Mouse (Mus musculus) MEL (cell line): ENCODE results near the gene Rln3. TPM values are rescaled to one million over a fixed set of nuclear protein-coding genes. Genes with fewer than 3 reads are reported as not detected.
A peak's percentile ranks its signal among the peaks of the same experiment; 100 is the strongest.

Source experiments
- DNase-seq: peaks from one replicate; pipeline ENCODE4 v3.0.0; 2011; ENCODE audit warnings: low read depth, low spot score
- H3K27ac ChIP-seq: 2 replicates; pipeline ENCODE4 v1.5.1; 2012; ENCODE audit warnings: low read depth, mild to moderate bottlenecking, control low read depth, low read length, moderate library complexity; ENCODE audit not compliant: control insufficient read depth
- H3K27me3 ChIP-seq, 2 experiments: fragments of 150-350 bp in 1 of 2; sonication (generic) in 1 of 2; 2 replicates each; pipeline ENCODE4 v1.6.1; 2012; ENCODE audit warnings: low read length in 2 of 2, mild to moderate bottlenecking in 2 of 2, improper control_type of control experiment in 1 of 2, moderate library complexity in 1 of 2; ENCODE audit not compliant: insufficient read depth in 2 of 2, control insufficient read depth in 1 of 2
- H3K36me3 ChIP-seq, 2 experiments: 2 replicates each; pipeline ENCODE4 v1.6.1; 2012 to 2014; ENCODE audit warnings: low read length in 2 of 2, improper control_type of control experiment in 1 of 2, inconsistent platforms in 1 of 2, mild to moderate bottlenecking in 1 of 2; ENCODE audit not compliant: insufficient read depth in 2 of 2, control insufficient read depth in 1 of 2
- H3K4me1 ChIP-seq, 2 experiments: fragments of 150-350 bp in 1 of 2; sonication (generic) in 1 of 2; 2 replicates each; pipeline ENCODE4 v1.6.1; 2012; ENCODE audit warnings: low read length in 2 of 2, improper control_type of control experiment in 1 of 2, mild to moderate bottlenecking in 1 of 2; ENCODE audit not compliant: insufficient read depth in 2 of 2, control insufficient read depth in 1 of 2
- H3K4me3 ChIP-seq, 2 experiments: fragments of 150-350 bp in 1 of 2; sonication (generic) in 1 of 2; 2 replicates each; pipeline ENCODE4 v1.5.1; 2012; ENCODE audit warnings: low read depth in 2 of 2, low read length in 2 of 2, mild to moderate bottlenecking in 2 of 2, moderate library complexity in 2 of 2, control low read depth in 1 of 2, improper control_type of control experiment in 1 of 2; ENCODE audit not compliant: control insufficient read depth in 1 of 2, insufficient read depth in 1 of 2
- H3K79me2 ChIP-seq: 2 replicates; pipeline ENCODE4 v1.6.1; 2012; ENCODE audit warnings: mild to moderate bottlenecking, low read length, moderate library complexity; ENCODE audit not compliant: control insufficient read depth, poor library complexity, insufficient read depth
- H3K9ac ChIP-seq: 2 replicates; pipeline ENCODE4 v1.6.1; 2012; ENCODE audit warnings: low read depth, mild to moderate bottlenecking, control low read depth, low read length, moderate library complexity; ENCODE audit not compliant: control insufficient read depth, poor library complexity, severe bottlenecking
- H3K9me3 ChIP-seq: fragments of 150-350 bp; sonication (generic); replicated peaks from 2 replicates; pipeline ENCODE4 v1.6.1; 2012; ENCODE audit warnings: mild to moderate bottlenecking, low read length, improper control_type of control experiment, moderate library complexity; ENCODE audit not compliant: insufficient read depth
- BHLHE40 ChIP-seq: IDR thresholded peaks from 2 replicates; pipeline ENCODE4 v1.6.1; 2012; ENCODE audit warnings: low read depth, mild to moderate bottlenecking, inconsistent platforms, low read length, improper control_type of control experiment, borderline replicate concordance
- CHD1 ChIP-seq: IDR thresholded peaks from 2 replicates; pipeline ENCODE4 v1.6.1; 2012; ENCODE audit warnings: low read depth, mild to moderate bottlenecking, inconsistent platforms, low read length, improper control_type of control experiment
- CTCF ChIP-seq, 3 experiments: IDR thresholded peaks in 2 of 3; conservative IDR thresholded peaks in 1 of 3; 2 replicates each; pipeline ENCODE4 v1.5.1; 2011 to 2012; ENCODE audit warnings: low read length in 3 of 3, low read depth in 2 of 3, mild to moderate bottlenecking in 2 of 3, improper control_type of control experiment in 1 of 3, inconsistent platforms in 1 of 3, mixed read lengths in 1 of 3, moderate library complexity in 1 of 3; ENCODE audit not compliant: control insufficient read depth in 1 of 3, insufficient read depth in 1 of 3, poor library complexity in 1 of 3, severe bottlenecking in 1 of 3
- EP300 ChIP-seq, 2 experiments: IDR thresholded peaks; 2 replicates each; pipeline ENCODE4 v1.6.1; 2011; ENCODE audit warnings: improper control_type of control experiment in 2 of 2, low read length in 2 of 2, low read depth in 1 of 2, mild to moderate bottlenecking in 1 of 2
- GATA1 ChIP-seq: IDR thresholded peaks from 2 replicates; pipeline ENCODE4 v1.6.1; 2011; ENCODE audit warnings: low read depth, low read length, improper control_type of control experiment
- KAT2A ChIP-seq: conservative IDR thresholded peaks from 2 replicates; pipeline ENCODE4 v1.6.1; 2012; ENCODE audit warnings: low read depth, low read length, improper control_type of control experiment, inconsistent platforms
- MAX ChIP-seq: IDR thresholded peaks from 2 replicates; pipeline ENCODE4 v1.6.1; 2011; ENCODE audit warnings: low read length, improper control_type of control experiment
- MEF2A ChIP-seq: IDR thresholded peaks from 2 replicates; pipeline ENCODE4 v1.6.1; 2014; ENCODE audit warnings: low read depth, mild to moderate bottlenecking, inconsistent platforms, low read length, improper control_type of control experiment; ENCODE audit not compliant: poor library complexity, insufficient replicate concordance, severe bottlenecking; ENCODE audit errors: extremely low read depth
- MXI1 ChIP-seq: IDR thresholded peaks from 2 replicates; pipeline ENCODE4 v1.6.1; 2011; ENCODE audit warnings: mild to moderate bottlenecking, low read depth, low read length, improper control_type of control experiment
- MYB ChIP-seq: IDR thresholded peaks from 2 replicates; pipeline ENCODE4 v1.6.1; 2011; ENCODE audit warnings: mild to moderate bottlenecking, low read depth, low read length, improper control_type of control experiment
- MYC ChIP-seq: IDR thresholded peaks from 2 replicates; pipeline ENCODE4 v1.6.1; 2011; ENCODE audit warnings: low read depth, mild to moderate bottlenecking, low read length, improper control_type of control experiment, moderate library complexity
- RAD21 ChIP-seq: IDR thresholded peaks from 2 replicates; pipeline ENCODE4 v1.6.1; 2011; ENCODE audit warnings: mild to moderate bottlenecking, low read depth, low read length, improper control_type of control experiment
- SIN3A ChIP-seq: IDR thresholded peaks from 2 replicates; pipeline ENCODE4 v1.6.1; 2012; ENCODE audit warnings: low read length, improper control_type of control experiment, inconsistent platforms
- SMC3 ChIP-seq: IDR thresholded peaks from 2 replicates; pipeline ENCODE4 v1.6.1; 2011; ENCODE audit warnings: low read depth, low read length, improper control_type of control experiment
- TAL1 ChIP-seq: IDR thresholded peaks from 2 replicates; pipeline ENCODE4 v1.6.1; 2012; ENCODE audit warnings: mild to moderate bottlenecking, inconsistent platforms, low read length, moderate library complexity, mixed read lengths
- USF1 ChIP-seq: IDR thresholded peaks from 2 replicates; pipeline ENCODE4 v1.6.1; 2014; ENCODE audit warnings: low read depth, mild to moderate bottlenecking, inconsistent platforms, low read length, improper control_type of control experiment, moderate library complexity
- USF2 ChIP-seq, 2 experiments: IDR thresholded peaks; 2 replicates each; pipeline ENCODE4 v1.6.1; 2011 to 2012; ENCODE audit warnings: improper control_type of control experiment in 2 of 2, low read length in 2 of 2, borderline replicate concordance in 1 of 2, inconsistent platforms in 1 of 2, low read depth in 1 of 2, mild to moderate bottlenecking in 1 of 2; ENCODE audit not compliant: insufficient read depth in 1 of 2
- ZC3H11A ChIP-seq: IDR thresholded peaks from 2 replicates; pipeline ENCODE4 v1.6.1; 2012; ENCODE audit warnings: low read depth, mild to moderate bottlenecking, inconsistent platforms, low read length, improper control_type of control experiment
- ZMIZ1 ChIP-seq: IDR thresholded peaks from 2 replicates; pipeline ENCODE4 v1.6.1; 2012; ENCODE audit warnings: low read depth, mild to moderate bottlenecking, inconsistent platforms, low read length, improper control_type of control experiment, moderate library complexity
- ZNF384 ChIP-seq: IDR thresholded peaks from 2 replicates; pipeline ENCODE4 v1.6.1; 2012; ENCODE audit warnings: low read depth, mild to moderate bottlenecking, inconsistent platforms, low read length, improper control_type of control experiment
- polyA plus RNA-seq, 2 experiments: library from polyadenylated mRNA; stranded (reverse) in 1 of 2; unstranded in 1 of 2; fragments of >175 nt in 1 of 2; fragments of >200 nt in 1 of 2; gene quantifications; 2 replicates each; pipeline versions ENCODE4 v1.2.1 to v1.2.4; 2012; ENCODE audit warnings: low replicate concordance in 2 of 2, low read depth in 1 of 2; ENCODE audit not compliant: insufficient read length in 2 of 2, insufficient read depth in 1 of 2, missing spikeins in 1 of 2
- total RNA-seq: library from RNA; depleted of rRNA; stranded (reverse); fragments of 300-350 nt; gene quantifications from 2 replicates; pipeline ENCODE4 v1.2.3, GENCODE M21; 2012

The Rln3 gene
- total and polyA plus RNA-seq, 3 experiments: not detected

GRCm38 (mm10) chr8:84042066-84042947 is 2.5 kb downstream of the Rln3 start, which contains the start of gene Il27ra (continued):
- no peak for TF ChIP-seq MEF2A
- no peak for TF ChIP-seq ZNF384
- peak; percentile 65; the same call in 1 of the 2 replicates for TF ChIP-seq BHLHE40

DNA sequence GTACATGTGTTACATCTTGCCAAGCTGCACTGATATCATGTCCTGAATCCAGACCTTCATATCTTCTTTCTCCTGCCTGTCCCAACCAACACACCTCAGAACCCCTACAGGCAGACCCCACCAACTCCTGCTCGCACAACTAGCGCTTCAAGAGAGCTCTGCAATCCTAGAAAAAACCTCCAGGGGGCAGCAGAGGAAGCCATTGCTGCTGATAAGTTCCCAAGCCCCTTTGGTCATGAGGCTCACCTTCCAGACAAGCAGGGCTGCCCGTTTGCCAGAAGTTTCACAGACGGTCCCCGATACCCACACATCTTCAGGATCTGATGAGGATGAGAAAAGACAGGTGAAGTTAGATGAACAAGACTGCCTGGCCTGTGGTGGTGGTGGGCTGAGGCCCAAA is 5.8 kb downstream of the Rln3 start:
- Histone ChIP-seq H3K79me2 (peaks cover 16% of the 10 kb centered on the region), H3K9ac (no peak overlapping the region), H3K27me3 (no peaks in the 10 kb centered on the region), H3K4me1 (peaks cover 0 to 19% of the 10 kb centered on the region in 2 experiments; a peak in 3 of 4 replicates), H3K36me3 (peaks cover 4 to 7% of the 10 kb centered on the region in 2 experiments; a peak in 3 of 4 replicates), H3K27ac (no peak overlapping the region), H3K9me3 (no peaks in the 10 kb centered on the region), H3K4me3 (no peak overlapping the region)
- no peak for TF ChIP-seq USF1
- no peak for TF ChIP-seq MYB
- peak; percentile 54; the same call in 1 of the 2 replicates for TF ChIP-seq GATA1
- no peak for TF ChIP-seq TAL1
- TF ChIP-seq ZMIZ1: no peak
- no peak for TF ChIP-seq MAX
- TF ChIP-seq SMC3: peak; percentile 77
- TF ChIP-seq ZNF384: no peak
- TF ChIP-seq MEF2A: no peak
- peak; percentile 45 for TF ChIP-seq ZC3H11A
- no peak for TF ChIP-seq EP300 (IDR thresholded peaks at IDR 0.05; ENCODE audit: low read depth in 1 of 2, low read length in 2 of 2)
- peak; percentile 47; the same call in 1 of the 2 replicates for TF ChIP-seq SIN3A
- peak; percentile 72 to 79 (median 75) for TF ChIP-seq CTCF (IDR thresholded peaks at IDR 0.05 in 2 of 3, conservative IDR thresholded peaks at IDR 0.05 in 1 of 3; ENCODE audit: control insufficient read depth in 1 of 3, insufficient read depth in 1 of 3, low read depth in 2 of 3, low read length in 3 of 3, poor library complexity in 1 of 3, severe bottlenecking in 1 of 3)
- no peak for TF ChIP-seq USF2 (IDR thresholded peaks at IDR 0.05; ENCODE audit: borderline replicate concordance in 1 of 2, insufficient read depth in 1 of 2, low read depth in 1 of 2, low read length in 2 of 2)
- TF ChIP-seq MYC: no peak
- no peak for TF ChIP-seq CHD1
- TF ChIP-seq RAD21: peak; percentile 75
- TF ChIP-seq KAT2A: no peak
- TF ChIP-seq MXI1: 0 out of 2 replicates have a peak, but pooled peaks have one; percentile 22
- DNase-seq: peak; percentile 81
